18 mouse cellular contexts compared by ENCODE assay signal in genomic region chr8:87474379-87474778, GRCm38 (mm10). TPM values are rescaled to one million over a fixed set of nuclear protein-coding genes. Genes with fewer than 3 reads are reported as not detected.
A peak's percentile ranks its signal among the peaks of the same experiment; 100 is the strongest.
DNase-seq lines count a peak whose midpoint lies in the region; ATAC-seq and TF ChIP-seq lines count a peak whose summit lies in the region.
"Had no signal": no experiment of that assay in that cellular context is flagged by ENCODE, and none has a peak within 500 bp of the region (broad histone marks: within the 10 kb centered on the region; RNA-seq: fewer than 3 reads in every experiment).

No protein-coding gene starts in this region.

- DNase-seq in forebrain, postnatal 0 days, result no peak
- no peak for DNase-seq in midbrain, embryonic 10.5 days (ENCODE audit: low spot score)
- no peak for DNase-seq in MN1 (ENCODE audit: low spot score)
- DNase-seq: heart, adult 18-20 months; kidney, adult 8-10 months; kidney, postnatal 25 days; lung, postnatal 10 days; right cerebral cortex, postnatal 14 days; thymus, postnatal 4 days had no signal

- WGBS in forebrain, embryonic 15.5 days, result 64% methylated on average over 8 of the region's 8 CpGs
- WGBS in forebrain, postnatal 0 days, result 60% methylated on average over 8 of the region's 8 CpGs
- WGBS in hindbrain, embryonic 13.5 days, result 65% methylated on average over 8 of the region's 8 CpGs
- WGBS in midbrain, embryonic 10.5 days, result 63% methylated on average over 8 of the region's 8 CpGs
- WGBS in neural tube, embryonic 13.5 days, result 67% methylated on average over 8 of the region's 8 CpGs

- no peaks in the 10 kb centered on the region for H3K36me3 ChIP-seq in forebrain, embryonic 15.5 days
- no peaks in the 10 kb centered on the region for H3K36me3 ChIP-seq in forebrain, postnatal 0 days (ENCODE audit: insufficient read depth)
- H3K36me3 ChIP-seq in hindbrain, embryonic 13.5 days, result no peaks in the 10 kb centered on the region
- no peaks in the 10 kb centered on the region for H3K36me3 ChIP-seq in midbrain, embryonic 10.5 days
- no peaks in the 10 kb centered on the region for H3K36me3 ChIP-seq in neural tube, embryonic 13.5 days
- H3K36me3 ChIP-seq: embryonic facial prominence, embryonic 13.5 days; liver, embryonic 15.5 days had no signal

- no peaks in the 10 kb centered on the region for H3K9me3 ChIP-seq in forebrain, embryonic 15.5 days
- no peaks in the 10 kb centered on the region for H3K9me3 ChIP-seq in forebrain, postnatal 0 days (ENCODE audit: low read length)
- H3K9me3 ChIP-seq in hindbrain, embryonic 13.5 days, result no peaks in the 10 kb centered on the region
- no peaks in the 10 kb centered on the region for H3K9me3 ChIP-seq in midbrain, embryonic 10.5 days (replicated peaks)
- H3K9me3 ChIP-seq in neural tube, embryonic 13.5 days, result no peaks in the 10 kb centered on the region
- H3K9me3 ChIP-seq: embryonic facial prominence, embryonic 13.5 days; liver, embryonic 15.5 days had no signal

- 0 out of 2 replicates have a peak overlapping the region, but pooled peaks have one; percentile 92 for H3K4me3 ChIP-seq in forebrain, embryonic 15.5 days
- no peak overlapping the region for H3K4me3 ChIP-seq in forebrain, postnatal 0 days (ENCODE audit: low read depth, low read length)
- peak overlapping the region; percentile 66 for H3K4me3 ChIP-seq in hindbrain, embryonic 13.5 days
- peak overlapping the region; percentile 72; the same call in 1 of the 2 replicates for H3K4me3 ChIP-seq in midbrain, embryonic 10.5 days
- peak overlapping the region; percentile 64 for H3K4me3 ChIP-seq in neural tube, embryonic 13.5 days
- H3K4me3 ChIP-seq: liver, embryonic 15.5 days; megakaryocyte, embryonic 14.5 days had no signal

- peaks cover 53% of the 10 kb centered on the region for H3K27me3 ChIP-seq in forebrain, embryonic 15.5 days
- peaks cover 30% of the 10 kb centered on the region for H3K27me3 ChIP-seq in forebrain, postnatal 0 days (ENCODE audit: insufficient read depth, low read length)
- H3K27me3 ChIP-seq in hindbrain, embryonic 13.5 days, result peaks cover 61% of the 10 kb centered on the region
- peaks cover 74% of the 10 kb centered on the region for H3K27me3 ChIP-seq in midbrain, embryonic 10.5 days (ENCODE audit: low read depth, poor library complexity, severe bottlenecking)
- H3K27me3 ChIP-seq in neural tube, embryonic 13.5 days, result peaks cover 59% of the 10 kb centered on the region

- H3K4me1 ChIP-seq in forebrain, embryonic 15.5 days, result peaks cover 41% of the 10 kb centered on the region
- peaks cover 11% of the 10 kb centered on the region; the same call in 1 of the 2 replicates for H3K4me1 ChIP-seq in forebrain, postnatal 0 days (ENCODE audit: insufficient read depth)
- H3K4me1 ChIP-seq in hindbrain, embryonic 13.5 days (replicated peaks), result peaks cover 55% of the 10 kb centered on the region
- H3K4me1 ChIP-seq in midbrain, embryonic 10.5 days, result peaks cover 79% of the 10 kb centered on the region
- peaks cover 52% of the 10 kb centered on the region for H3K4me1 ChIP-seq in neural tube, embryonic 13.5 days (replicated peaks)

- H3K27ac ChIP-seq in forebrain, embryonic 15.5 days (replicated peaks), result no peak overlapping the region
- H3K27ac ChIP-seq in forebrain, postnatal 0 days (ENCODE audit: low read depth, low read length), result no peak overlapping the region
- no peak overlapping the region for H3K27ac ChIP-seq in hindbrain, embryonic 13.5 days
- no peak overlapping the region for H3K27ac ChIP-seq in midbrain, embryonic 10.5 days (replicated peaks)
- H3K27ac ChIP-seq in neural tube, embryonic 13.5 days (replicated peaks), result no peak overlapping the region
- H3K27ac ChIP-seq: embryonic facial prominence, embryonic 13.5 days; liver, embryonic 15.5 days had no signal

- no peak overlapping the region for H3K4me2 ChIP-seq in forebrain, embryonic 15.5 days (replicated peaks)
- H3K4me2 ChIP-seq in forebrain, postnatal 0 days (ENCODE audit: low read depth), result no peak overlapping the region
- H3K4me2 ChIP-seq in hindbrain, embryonic 13.5 days, result peak overlapping the region; percentile 90
- peak overlapping the region; percentile 90 for H3K4me2 ChIP-seq in neural tube, embryonic 13.5 days
- H3K4me2 ChIP-seq: embryonic facial prominence, embryonic 13.5 days; liver, embryonic 15.5 days had no signal

- no peak for TF ChIP-seq CTCF in forebrain, postnatal 0 days (IDR thresholded peaks at IDR 0.05; ENCODE audit: low read depth)

- no peak for ATAC-seq in forebrain, embryonic 15.5 days (replicated peaks)
- ATAC-seq in forebrain, postnatal 0 days, result no peak
- ATAC-seq in hindbrain, embryonic 13.5 days (ENCODE audit: low FRiP score), result no peak
- ATAC-seq in neural tube, embryonic 13.5 days (ENCODE audit: low read depth), result no peak
- ATAC-seq in inflammation-experienced regulatory T-cells, adult 6 months, result no peak
- ATAC-seq in megakaryocyte progenitor cell, adult 5-6 weeks (replicated peaks; ENCODE audit: poor library complexity), result no peak

- H3K9ac ChIP-seq in forebrain, embryonic 15.5 days (replicated peaks), result no peak overlapping the region
- no peak overlapping the region for H3K9ac ChIP-seq in forebrain, postnatal 0 days
- peak overlapping the region; percentile 77; the same call in 1 of the 2 replicates for H3K9ac ChIP-seq in hindbrain, embryonic 13.5 days
- peak overlapping the region; percentile 72; the same call in 1 of the 2 replicates for H3K9ac ChIP-seq in neural tube, embryonic 13.5 days
- H3K9ac ChIP-seq: embryonic facial prominence, embryonic 13.5 days; liver, embryonic 15.5 days had no signal

RNA-seq across cellular contexts. Expression of gene Cbln1, which starts 2.0 kb away (rescaled TPM):
- 5.7 and 10.6 TPM in 2 replicates for polyA plus RNA-seq in forebrain, embryonic 15.5 days (2015; fragmentation: Nextera tagmentation; extraction: Ambion mirVana)
- 52.2 and 63.2 TPM in 2 replicates for total RNA-seq in forebrain, postnatal 0 days (2014; rRNA removed)
- 10.4 and 14.7 TPM in 2 replicates for polyA plus RNA-seq in forebrain, postnatal 0 days (2015; fragmentation: Nextera tagmentation; extraction: Ambion mirVana)
- polyA plus RNA-seq in hindbrain, embryonic 13.5 days (2015; fragmentation: Nextera tagmentation; extraction: Ambion mirVana), result 35.3 and 39.3 TPM in 2 replicates
- 2.7 and 3.3 TPM in 2 replicates for polyA plus RNA-seq in midbrain, embryonic 10.5 days (2016; fragmentation: Nextera tagmentation; extraction: Ambion mirVana)
- 25.7 and 28.1 TPM in 2 replicates for polyA plus RNA-seq in neural tube, embryonic 13.5 days (2015; fragmentation: Nextera tagmentation; extraction: Ambion mirVana)
- polyA plus RNA-seq in inflammation-experienced regulatory T-cells, adult 6 months (2017; shearing (Covaris generic)), result not detected
- not detected in 2 replicates for total RNA-seq in megakaryocyte progenitor cell, adult 5-6 weeks (2015)
- not detected in 2 replicates for total RNA-seq in megakaryocyte progenitor cell, adult 5-6 weeks (2017)
- total RNA-seq: hematopoietic stem cell, adult 5-6 weeks had no signal
- polyA plus RNA-seq: liver, embryonic 15.5 days had no signal

Comparison
In these comparisons a context has a peak if more than half of its experiments do, and no peak if none do; other contexts are left out.
1. H3K4me2 ChIP-seq: peak in hindbrain, embryonic 13.5 days (single experiment) and neural tube, embryonic 13.5 days (single experiment); none in forebrain, embryonic 15.5 days (single experiment) and forebrain, postnatal 0 days (single experiment).
2. H3K9ac ChIP-seq: peak in hindbrain, embryonic 13.5 days (single experiment) and neural tube, embryonic 13.5 days (single experiment); none in forebrain, embryonic 15.5 days (single experiment) and forebrain, postnatal 0 days (single experiment).